ENCODE assay signal across 15 mouse cellular contexts in genomic region chr7:126216867-126217266, GRCm38 (mm10). TPM values are rescaled to one million over a fixed set of nuclear protein-coding genes. Genes with fewer than 3 reads are reported as not detected.
A peak's percentile ranks its signal among the peaks of the same experiment; 100 is the strongest.
DNase-seq lines count a peak whose midpoint lies in the region; ATAC-seq and TF ChIP-seq lines count a peak whose summit lies in the region.
"Had no signal": no experiment of that assay in that cellular context is flagged by ENCODE, and none has a peak within 500 bp of the region (broad histone marks: within the 10 kb centered on the region; RNA-seq: fewer than 3 reads in every experiment).

No protein-coding gene starts in this region.

- 9% methylated on average over 1 of the region's 1 CpGs for WGBS in cerebellum, adult 2 months
- WGBS in intestine, embryonic 16.5 days: 68% methylated on average over 1 of the region's 1 CpGs

- DNase-seq in left cerebral cortex, postnatal 4 days: peak; percentile 37
- DNase-seq in left cerebral cortex, postnatal 25 days (ENCODE audit: low spot score in 2 of 2): no peak
- DNase-seq in cerebellum, adult 2 months: peak; percentile 88 to 94
- DNase-seq in heart, adult 9 months (ENCODE audit: low spot score in 2 of 2): peak; percentile 80 to 82
- peak; percentile 48 to 61 for DNase-seq in heart, postnatal 36 days
- no peak for DNase-seq in urinary bladder, postnatal 10 days (ENCODE audit: low spot score)
- no peak for DNase-seq in urinary bladder, postnatal 36 days (ENCODE audit: low spot score in 2 of 2)
- DNase-seq: kidney, postnatal 36 days; lung, postnatal 10 days; right cerebral cortex, postnatal 25 days had no signal

- no peak for TF ChIP-seq CTCF in cerebellum, adult 2 months (IDR thresholded peaks at IDR 0.05; ENCODE audit: borderline replicate concordance, insufficient read depth, low read depth, low read length)

- intact Hi-C loops in left cerebral cortex, postnatal 4 days (cut with DNase I): no loop called here
- intact Hi-C loops in left cerebral cortex, postnatal 25 days (cut with DNase I): no loop called here
- intact Hi-C loops in heart, postnatal 36 days (cut with DNase I): loop anchor here (2.0 kb wide), 1 partner anchor 34 kb away; no protein-coding TSS in a partner anchor

- peaks cover 11% of the 10 kb centered on the region for H3K4me1 ChIP-seq in cerebellum, adult 2 months (ENCODE audit: control insufficient read depth, insufficient read depth, low read length)
- H3K4me1 ChIP-seq in intestine, embryonic 16.5 days (ENCODE audit: control insufficient read depth, insufficient read depth, low read length): no peaks in the 10 kb centered on the region
- H3K4me1 ChIP-seq: embryonic facial prominence, embryonic 10.5 days had no signal

- H3K36me3 ChIP-seq in intestine, embryonic 16.5 days (ENCODE audit: control insufficient read depth, insufficient read depth, low read length): no peaks in the 10 kb centered on the region
- H3K36me3 ChIP-seq: embryonic facial prominence, embryonic 10.5 days had no signal

- H3K27me3 ChIP-seq in cerebellum, adult 2 months (ENCODE audit: control insufficient read depth, insufficient read depth, low read length): no peaks in the 10 kb centered on the region
- no peaks in the 10 kb centered on the region for H3K27me3 ChIP-seq in intestine, embryonic 16.5 days (replicated peaks; ENCODE audit: control insufficient read depth, insufficient read depth, low read length)

- H3K27ac ChIP-seq in cerebellum, adult 2 months (ENCODE audit: insufficient read depth, low read length): peak overlapping the region; percentile 6; the same call in 1 of the 2 replicates
- no peak overlapping the region for H3K27ac ChIP-seq in intestine, embryonic 16.5 days (ENCODE audit: low read length)
- H3K27ac ChIP-seq: embryonic facial prominence, embryonic 10.5 days; liver, embryonic 14.5 days had no signal

- H3K9ac ChIP-seq in intestine, embryonic 16.5 days (ENCODE audit: low read depth, low read length): no peak overlapping the region
- H3K9ac ChIP-seq: liver, embryonic 14.5 days had no signal

- ATAC-seq in intestine, embryonic 16.5 days: no peak
- ATAC-seq: intestine, postnatal 0 days had no signal

- no peak overlapping the region for H3K4me2 ChIP-seq in intestine, embryonic 16.5 days (ENCODE audit: low read depth, low read length)

- no peak for TF ChIP-seq POLR2A in cerebellum, adult 2 months (IDR thresholded peaks at IDR 0.05; ENCODE audit: borderline replicate concordance, insufficient read depth, low read length)

- no peaks in the 10 kb centered on the region for H3K9me3 ChIP-seq in intestine, embryonic 16.5 days (ENCODE audit: control insufficient read depth, low read length)
- H3K9me3 ChIP-seq: embryonic facial prominence, embryonic 10.5 days had no signal

- no peak overlapping the region for H3K4me3 ChIP-seq in cerebellum, adult 2 months (replicated peaks; ENCODE audit: insufficient read depth, low read depth, low read length)
- no peak overlapping the region for H3K4me3 ChIP-seq in intestine, embryonic 16.5 days (ENCODE audit: low read length)
- H3K4me3 ChIP-seq: embryonic facial prominence, embryonic 10.5 days; myocyte had no signal

RNA-seq across cellular contexts. Expression of gene Xpo6, which starts 16.6 kb away (rescaled TPM):
- 100 to 1,000 TPM; 105 to 107 TPM for total RNA-seq in left cerebral cortex, postnatal 4 days (2021)
- 10 to 100 TPM; 93.6 to 95.1 TPM for total RNA-seq in left cerebral cortex, postnatal 25 days (2021)
- polyA plus RNA-seq in cerebellum, adult 2 months (2012; rRNA removed): 154 and 162 TPM in 2 replicates
- 10 to 100 TPM; 20.9 to 23.6 TPM for total RNA-seq in heart, postnatal 36 days (2021)
- polyA plus RNA-seq in intestine, embryonic 16.5 days (2015; fragmentation: Nextera tagmentation; extraction: Ambion mirVana): 27.3 and 28.2 TPM in 2 replicates

RNA-seq across cellular contexts. Expression of gene Sbk1, which starts 55.6 kb away (rescaled TPM):
- total RNA-seq in left cerebral cortex, postnatal 4 days (2021): 100 to 1,000 TPM; 396 to 420 TPM
- 10 to 100 TPM; 75.6 to 82.4 TPM for total RNA-seq in left cerebral cortex, postnatal 25 days (2021)
- polyA plus RNA-seq in cerebellum, adult 2 months (2012; rRNA removed): 227 and 282 TPM in 2 replicates
- 10 to 100 TPM; 76.8 to 94.9 TPM for total RNA-seq in heart, postnatal 36 days (2021)
- polyA plus RNA-seq in intestine, embryonic 16.5 days (2015; fragmentation: Nextera tagmentation; extraction: Ambion mirVana): 7.1 and 8.9 TPM in 2 replicates

Comparison
In these comparisons a context has a peak if more than half of its experiments do, and no peak if none do; other contexts are left out.
1. DNase-seq: peak in left cerebral cortex, postnatal 4 days (single experiment), cerebellum, adult 2 months (2 of 2), heart, adult 9 months (2 of 2) and heart, postnatal 36 days (2 of 2); none in left cerebral cortex, postnatal 25 days (0 of 2), urinary bladder, postnatal 10 days (single experiment) and urinary bladder, postnatal 36 days (0 of 2).
2. RNA of gene Sbk1, which starts 55.6 kb away (total RNA-seq): 396 to 420 TPM in left cerebral cortex, postnatal 4 days; 76.8 to 94.9 TPM in heart, postnatal 36 days and 75.6 to 82.4 TPM in left cerebral cortex, postnatal 25 days; every median in the first group is over 4 times any median in the second.